Mouse (Mus musculus) left cerebral cortex, postnatal 4 days (tissue): Measurements from ENCODE around the gene Gm21900. TPM values are rescaled to one million over a fixed set of nuclear protein-coding genes. Genes with fewer than 3 reads are reported as not detected.
"Not testable (repeated sequence)": the region's sequence is repeated elsewhere in the genome, so short reads cannot be mapped to it uniquely, and the experiment has no call there.

ENCODE experiments used
- DNase-seq: peaks from one replicate; pipeline ENCODE4 v3.0.0-alpha.2; 2022
- intact Hi-C: fragments of 180-260 bp; cut with DNase I; formaldehyde crosslinking; loops from one replicate; pipeline ENCODE4 v1.15.1; 2025
- total RNA-seq, 2 experiments: library from RNA; stranded (reverse); gene quantifications; 2 replicates each; pipeline ENCODE4 v1.2.3; 2021

Gene Gm21900
- not detected for total RNA-seq

GRCm38 (mm10) chrY:10616061-10616460, at the start of gene Gm21900:
Gm21900 (plus strand) TSS chrY:10616361.
- DNase-seq, intact Hi-C loops: not testable (repeated sequence)

GRCm38 (mm10) chrY:10643516-10643915, 27.4 kb downstream of the Gm21900 start:
- intact Hi-C loops, result not testable (repeated sequence)
- peak; percentile 2 for DNase-seq

Other genes with a start within 250 kb of the Gm21900 start
- not detected for gene Gm28510, start 203.6 kb upstream of the Gm21900 start, total RNA-seq
- gene Gm20737, start 80.3 kb upstream of the Gm21900 start, total RNA-seq, result not detected
- gene Gm21775, start 62.9 kb upstream of the Gm21900 start, total RNA-seq, result not detected
- gene Gm20777, start 136.1 kb downstream of the Gm21900 start, total RNA-seq, result not detected